Comparison of ENCODE assay signal across 9 mouse cellular contexts in genomic region chr5:113910065-113910701, GRCm38 (mm10). TPM values are rescaled to one million over a fixed set of nuclear protein-coding genes. Genes with fewer than 3 reads are reported as not detected.
DNase-seq lines count a peak whose midpoint lies in the region; ATAC-seq and TF ChIP-seq lines count a peak whose summit lies in the region.
"Had no signal": no experiment of that assay in that cellular context is flagged by ENCODE, and none has a peak within 500 bp of the region (broad histone marks: within the 10 kb centered on the region; RNA-seq: fewer than 3 reads in every experiment).

No protein-coding gene starts in this region.

- no peak overlapping the region for H3K4me3 ChIP-seq in forebrain, embryonic 13.5 days
- no peak overlapping the region for H3K4me3 ChIP-seq in forebrain, embryonic 11.5 days (ENCODE audit: low read depth, low read length)
- H3K4me3 ChIP-seq in forebrain, postnatal 0 days (ENCODE audit: low read depth, low read length) = no peak overlapping the region

- WGBS in forebrain, embryonic 13.5 days = 28% methylated on average over 10 of the region's 10 CpGs
- WGBS in forebrain, embryonic 11.5 days = 36% methylated on average over 10 of the region's 10 CpGs
- WGBS in forebrain, postnatal 0 days = 26% methylated on average over 10 of the region's 10 CpGs

- DNase-seq in forebrain, embryonic 11.5 days (ENCODE audit: low spot score) = no peak
- peak; percentile 36 to 60 for DNase-seq in lung, adult 18-20 months
- DNase-seq in lung, postnatal 10 days = no peak
- DNase-seq in forebrain, postnatal 0 days = no peak
- peak; percentile 35 for DNase-seq in naive thymus-derived CD4-positive, alpha-beta T cell, adult 2 months (ENCODE audit: low read depth)
- DNase-seq in ovary, postnatal 36 days (ENCODE audit: low spot score) = no peak
- DNase-seq: thymus, postnatal 4 days had no signal

- 0 out of 2 replicates have a peak overlapping the region, but pooled peaks have one; percentile 3 for H3K4me2 ChIP-seq in forebrain, embryonic 13.5 days
- H3K4me2 ChIP-seq in forebrain, embryonic 11.5 days (ENCODE audit: low read depth, low read length, severe bottlenecking) = no peak overlapping the region
- H3K4me2 ChIP-seq in forebrain, postnatal 0 days (ENCODE audit: low read depth) = no peak overlapping the region

- TF ChIP-seq CTCF in forebrain, postnatal 0 days (IDR thresholded peaks at IDR 0.05; ENCODE audit: low read depth) = no peak

- H3K9ac ChIP-seq in forebrain, embryonic 13.5 days = no peak overlapping the region
- no peak overlapping the region for H3K9ac ChIP-seq in forebrain, embryonic 11.5 days (ENCODE audit: low read length)
- no peak overlapping the region for H3K9ac ChIP-seq in forebrain, postnatal 0 days

- no peak overlapping the region for H3K27ac ChIP-seq in forebrain, embryonic 13.5 days
- no peak overlapping the region for H3K27ac ChIP-seq in forebrain, embryonic 11.5 days (ENCODE audit: low read depth, low read length)
- 0 out of 2 replicates have a peak overlapping the region, but pooled peaks have one; percentile 9 for H3K27ac ChIP-seq in forebrain, postnatal 0 days (ENCODE audit: low read depth, low read length)

- no peaks in the 10 kb centered on the region for H3K9me3 ChIP-seq in forebrain, embryonic 13.5 days (replicated peaks)
- no peaks in the 10 kb centered on the region for H3K9me3 ChIP-seq in forebrain, embryonic 11.5 days (ENCODE audit: control insufficient read depth, low read length)
- no peaks in the 10 kb centered on the region for H3K9me3 ChIP-seq in forebrain, postnatal 0 days (ENCODE audit: low read length)

- no peaks in the 10 kb centered on the region for H3K36me3 ChIP-seq in forebrain, embryonic 13.5 days (ENCODE audit: poor library complexity, severe bottlenecking)
- H3K36me3 ChIP-seq in forebrain, embryonic 11.5 days (ENCODE audit: control insufficient read depth, insufficient read depth, low read length) = no peaks in the 10 kb centered on the region
- no peaks in the 10 kb centered on the region for H3K36me3 ChIP-seq in forebrain, postnatal 0 days (ENCODE audit: insufficient read depth)

- no peaks in the 10 kb centered on the region; the same call in 1 of the 2 replicates for H3K27me3 ChIP-seq in forebrain, embryonic 13.5 days
- no peaks in the 10 kb centered on the region for H3K27me3 ChIP-seq in forebrain, embryonic 11.5 days (ENCODE audit: control insufficient read depth, insufficient read depth, low read length)
- no peaks in the 10 kb centered on the region for H3K27me3 ChIP-seq in forebrain, postnatal 0 days (ENCODE audit: insufficient read depth, low read length)

- H3K4me1 ChIP-seq in forebrain, embryonic 13.5 days = peaks cover 29% of the 10 kb centered on the region
- H3K4me1 ChIP-seq in forebrain, embryonic 11.5 days (replicated peaks; ENCODE audit: control insufficient read depth, insufficient read depth, low read length) = peaks cover 18% of the 10 kb centered on the region; the same call in 1 of the 2 replicates
- H3K4me1 ChIP-seq in forebrain, postnatal 0 days (ENCODE audit: insufficient read depth) = peaks cover 16% of the 10 kb centered on the region; the same call in 1 of the 2 replicates

- no peak for ATAC-seq in forebrain, embryonic 13.5 days
- no peak for ATAC-seq in forebrain, embryonic 11.5 days (replicated peaks; ENCODE audit: low FRiP score)
- ATAC-seq in forebrain, postnatal 0 days = no peak
- ATAC-seq in cerebellum, adult (ENCODE audit: insufficient number of reproducible peaks, low FRiP score, low TSS enrichment) = no peak

RNA-seq across cellular contexts. Expression of gene Coro1c, which starts 1.6 kb away (rescaled TPM):
- polyA plus RNA-seq in forebrain, embryonic 13.5 days (2015; fragmentation: Nextera tagmentation; extraction: Ambion mirVana) = 235 and 246 TPM in 2 replicates
- polyA plus RNA-seq in forebrain, embryonic 11.5 days (2014; fragmentation: Nextera tagmentation; extraction: Ambion mirVana) = 231 and 246 TPM in 2 replicates
- total RNA-seq in forebrain, postnatal 0 days (2014; rRNA removed) = 159 and 178 TPM in 2 replicates
- polyA plus RNA-seq in forebrain, postnatal 0 days (2015; fragmentation: Nextera tagmentation; extraction: Ambion mirVana) = 148 and 167 TPM in 2 replicates

Comparison
In these comparisons a context has a peak if more than half of its experiments do, and no peak if none do; other contexts are left out.
1. DNase-seq: peak in lung, adult 18-20 months (2 of 2) and naive thymus-derived CD4-positive, alpha-beta T cell, adult 2 months (single experiment); none in forebrain, embryonic 11.5 days (single experiment), lung, postnatal 10 days (single experiment), forebrain, postnatal 0 days (single experiment) and ovary, postnatal 36 days (single experiment).